Mouse (Mus musculus) C2C12 (cell line): ENCODE results near the gene Afg1l. TPM values are rescaled to one million over a fixed set of nuclear protein-coding genes. Genes with fewer than 3 reads are reported as not detected.
A peak's percentile ranks its signal among the peaks of the same experiment; 100 is the strongest.

ENCODE experiments used
- H3K27me3 ChIP-seq: one replicate; pipeline ENCODE4 v1.6.1; 2011; ENCODE audit not compliant: control insufficient read depth, insufficient read depth, insufficient read length
- H3K36me3 ChIP-seq: one replicate; pipeline ENCODE4 v1.6.1; 2011; ENCODE audit not compliant: control insufficient read depth, insufficient read depth
- H3K4me3 ChIP-seq: one replicate; pipeline ENCODE4 v1.5.1; 2011; ENCODE audit warnings: mild to moderate bottlenecking, control low read depth; ENCODE audit not compliant: poor library complexity, insufficient read depth, severe bottlenecking
- H3K79me2 ChIP-seq: one replicate; pipeline ENCODE4 v1.6.1; 2011; ENCODE audit not compliant: control insufficient read depth, insufficient read depth
- H3K79me3 ChIP-seq: one replicate; pipeline ENCODE4 v1.6.1; 2011; ENCODE audit warnings: low read depth, control low read depth
- H3ac ChIP-seq: one replicate; pipeline ENCODE3; 2011; ENCODE audit warnings: low read depth; ENCODE audit not compliant: control insufficient read depth, insufficient read length
- CEBPB ChIP-seq: IDR thresholded peaks from one replicate; pipeline ENCODE4 v1.6.1; 2011; ENCODE audit warnings: low read depth, mild to moderate bottlenecking, control low read depth, moderate library complexity
- CTCF ChIP-seq: IDR thresholded peaks from one replicate; pipeline ENCODE4 v1.5.1; 2011; ENCODE audit not compliant: control insufficient read depth, insufficient read depth, insufficient read length
- FOSL1 ChIP-seq: IDR thresholded peaks from one replicate; pipeline ENCODE4 v1.8.0; 2011; ENCODE audit warnings: mild to moderate bottlenecking, low read length; ENCODE audit not compliant: poor library complexity, insufficient read depth, severe bottlenecking
- MAX ChIP-seq: IDR thresholded peaks from one replicate; pipeline ENCODE4 v1.6.1; 2011; ENCODE audit warnings: mild to moderate bottlenecking, control low read depth
- MYOD1 ChIP-seq: IDR thresholded peaks from one replicate; pipeline ENCODE4 v1.6.1; 2011; ENCODE audit warnings: low read depth; ENCODE audit not compliant: control insufficient read depth, insufficient read length
- MYOG ChIP-seq: IDR thresholded peaks from one replicate; pipeline ENCODE4 v1.6.1; 2011; ENCODE audit not compliant: control insufficient read depth, insufficient read length; ENCODE audit errors: extremely low read depth
- USF1 ChIP-seq: IDR thresholded peaks from one replicate; pipeline ENCODE4 v1.6.1; 2011; ENCODE audit warnings: low read depth, mild to moderate bottlenecking, control low read depth, moderate library complexity
- polyA plus RNA-seq: library from polyadenylated mRNA; unstranded; fragments of >200 nt; fragmentation: generic; extraction: Trizol; gene quantifications from one replicate; pipeline ENCODE4 v1.2.1, GENCODE M21; 2012; ENCODE audit warnings: missing spikeins

The Afg1l gene
- polyA plus RNA-seq, 1 experiment, result 4.7 TPM

GRCm38 (mm10) chr10:42514125-42514524 is 35.8 kb upstream of the Afg1l start:
- peaks cover 100% of the 10 kb centered on the region for H3K79me2 ChIP-seq
- H3K79me3 ChIP-seq, result peaks cover 87% of the 10 kb centered on the region
- no peak for TF ChIP-seq CTCF
- TF ChIP-seq MYOD1, result no peak
- TF ChIP-seq USF1, result no peak
- no peak for TF ChIP-seq FOSL1
- TF ChIP-seq MYOG, result no peak
- no peak for TF ChIP-seq MAX
- no peak for TF ChIP-seq CEBPB
- no peaks in the 10 kb centered on the region for H3K27me3 ChIP-seq
- H3K36me3 ChIP-seq, result peaks cover 37% of the 10 kb centered on the region
- no peak overlapping the region for H3ac ChIP-seq
- H3K4me3 ChIP-seq, result no peak overlapping the region

- Histone ChIP-seq H3K36me3 (peaks cover 46% of the 10 kb centered on the region), H3K4me3 (no peak overlapping the region), H3K27me3 (no peaks in the 10 kb centered on the region), H3K79me3 (peaks cover 86% of the 10 kb centered on the region), H3K79me2 (peaks cover 100% of the 10 kb centered on the region), H3ac (no peak overlapping the region)
- TF ChIP-seq MYOD1 (no peak), CEBPB (no peak), CTCF (no peak), FOSL1 (no peak), MAX (no peak), USF1 (no peak), MYOG (no peak)
Measured at GRCm38 (mm10) chr10:42511184-42512135, 33.1 kb upstream of the Afg1l start.

- Histone ChIP-seq H3K79me3 (peaks cover 88% of the 10 kb centered on the region), H3K79me2 (peaks cover 100% of the 10 kb centered on the region), H3K4me3 (no peak overlapping the region), H3K27me3 (no peaks in the 10 kb centered on the region), H3K36me3 (peaks cover 52% of the 10 kb centered on the region), H3ac (no peak overlapping the region)
- TF ChIP-seq USF1 (no peak), CEBPB (no peak), MAX (no peak), MYOG (no peak), CTCF (no peak), MYOD1 (no peak), FOSL1 (no peak)
Measured at GRCm38 (mm10) chr10:42510141-42510540, 31.8 kb upstream of the Afg1l start.

- TF ChIP-seq MYOG, result no peak
- no peak for TF ChIP-seq FOSL1
- peaks cover 64% of the 10 kb centered on the region for H3K79me3 ChIP-seq
- H3K36me3 ChIP-seq, result peaks cover 38% of the 10 kb centered on the region
- peaks cover 71% of the 10 kb centered on the region for H3K79me2 ChIP-seq
- H3ac ChIP-seq, result no peak overlapping the region
- no peak overlapping the region for H3K4me3 ChIP-seq
- H3K27me3 ChIP-seq, result no peaks in the 10 kb centered on the region
Measured at GRCm38 (mm10) chr10:42504096-42504710, 25.8 kb upstream of the Afg1l start.

- peaks cover 50% of the 10 kb centered on the region for H3K79me3 ChIP-seq
Measured at GRCm38 (mm10) chr10:42502349-42503111, 24.2 kb upstream of the Afg1l start.

More at GRCm38 (mm10) chr10:42502349-42503111, 24.2 kb upstream of the Afg1l start:
- TF ChIP-seq MYOG (no peak), CTCF (no peak), FOSL1 (no peak), MAX (no peak), MYOD1 (no peak), CEBPB (no peak), USF1 (no peak)
- H3K79me2 ChIP-seq, result peaks cover 54% of the 10 kb centered on the region
- peak overlapping the region; percentile 71 for H3ac ChIP-seq
- peaks cover 28% of the 10 kb centered on the region for H3K36me3 ChIP-seq
- H3K4me3 ChIP-seq, result peak overlapping the region; percentile 98
- H3K27me3 ChIP-seq, result no peaks in the 10 kb centered on the region
